Mouse (Mus musculus): ENCODE data around the gene Rec8. TPM values are rescaled to one million over a fixed set of nuclear protein-coding genes. Genes with fewer than 3 reads are reported as not detected.

The Rec8 gene
- polyA plus RNA-seq, 1 experiment: 5.8 TPM

DNA sequence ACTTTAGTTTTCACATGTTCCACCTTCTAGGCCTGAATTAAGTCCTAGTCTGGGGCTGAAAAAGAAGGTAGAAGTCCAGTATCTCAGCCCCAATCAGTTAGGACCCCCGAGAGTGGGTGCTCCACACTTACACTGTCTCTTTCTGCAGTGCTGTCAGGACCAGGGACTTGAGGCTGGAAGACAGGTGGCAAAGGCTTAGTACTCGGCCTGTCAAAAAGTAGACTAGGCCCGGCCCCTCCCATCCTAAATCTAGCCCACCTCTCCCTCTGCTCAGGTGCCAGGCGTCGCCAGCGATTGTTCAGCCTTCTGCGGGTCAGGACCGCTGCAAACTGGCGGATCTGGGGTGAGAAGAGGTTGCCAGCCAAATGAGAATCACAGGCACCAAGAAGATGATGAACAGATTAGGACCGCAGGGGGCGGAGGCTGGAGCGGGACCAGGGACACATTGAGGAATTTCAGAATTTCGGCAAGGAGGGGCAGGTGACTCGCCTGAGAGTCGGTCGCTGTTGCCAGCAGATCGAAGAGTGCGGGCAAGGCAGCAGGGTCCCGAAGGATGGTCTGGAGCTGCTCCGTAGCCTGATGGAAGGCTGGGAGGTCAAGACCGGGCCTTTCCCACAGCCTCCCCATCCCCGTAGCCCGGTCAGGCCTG, 17.2 kb downstream of the Rec8 start:
- Histone ChIP-seq H3K27ac (ENCODE audit: insufficient read depth, low read length) (no peak overlapping the region), H3K4me3 (ENCODE audit: insufficient read depth, low read length) (peak overlapping the region; percentile 67), H3K4me1 (ENCODE audit: control insufficient read depth, insufficient read depth, low read length) (no peaks in the 10 kb centered on the region)
- TF ChIP-seq CTCF (IDR thresholded peaks at IDR 0.05; ENCODE audit: extremely low read depth, insufficient read depth, low read length): no peak
- TF ChIP-seq POLR2A (IDR thresholded peaks at IDR 0.05; ENCODE audit: extremely low read depth, insufficient read depth, low read length): no peak

DNA sequence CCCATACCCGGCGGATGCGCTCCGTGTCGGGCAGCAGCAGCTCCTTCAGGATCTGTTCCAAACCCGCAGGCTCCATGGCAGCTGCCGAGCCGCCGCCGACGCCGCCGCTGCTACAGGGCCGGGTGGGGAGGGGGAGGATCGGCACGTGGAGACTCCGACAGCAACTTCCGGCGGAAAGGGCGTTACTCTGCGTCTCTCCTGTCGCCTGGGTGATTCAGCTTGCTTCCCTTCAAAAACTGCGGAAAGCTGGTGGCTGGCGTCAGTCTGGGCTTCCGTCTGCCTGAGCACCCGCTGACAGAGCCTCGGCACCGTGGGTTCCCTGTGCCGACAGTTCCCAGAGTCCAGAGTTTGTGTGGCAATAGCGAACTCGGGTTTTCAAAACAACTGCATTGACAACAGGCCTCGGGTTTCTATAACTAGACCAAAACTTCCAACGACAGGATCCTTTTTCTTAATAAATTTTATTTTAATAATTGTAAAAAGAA, 17.7 kb downstream of the Rec8 start, which contains the start of gene Ipo4:
Gene Ipo4, minus strand, starts transcription at position 435 of the 485 bp plus-strand sequence.
- Histone ChIP-seq H3K4me1 (ENCODE audit: control insufficient read depth, insufficient read depth, low read length) (no peaks in the 10 kb centered on the region), H3K27ac (ENCODE audit: insufficient read depth, low read length) (no peak within 1 kb of the TSS), H3K4me3 (ENCODE audit: insufficient read depth, low read length) (peak within 1 kb of the TSS; percentile 67)
- TF ChIP-seq CTCF (IDR thresholded peaks at IDR 0.05; ENCODE audit: extremely low read depth, insufficient read depth, low read length): no peak
- TF ChIP-seq POLR2A (IDR thresholded peaks at IDR 0.05; ENCODE audit: extremely low read depth, insufficient read depth, low read length): peak; percentile 98

DNA sequence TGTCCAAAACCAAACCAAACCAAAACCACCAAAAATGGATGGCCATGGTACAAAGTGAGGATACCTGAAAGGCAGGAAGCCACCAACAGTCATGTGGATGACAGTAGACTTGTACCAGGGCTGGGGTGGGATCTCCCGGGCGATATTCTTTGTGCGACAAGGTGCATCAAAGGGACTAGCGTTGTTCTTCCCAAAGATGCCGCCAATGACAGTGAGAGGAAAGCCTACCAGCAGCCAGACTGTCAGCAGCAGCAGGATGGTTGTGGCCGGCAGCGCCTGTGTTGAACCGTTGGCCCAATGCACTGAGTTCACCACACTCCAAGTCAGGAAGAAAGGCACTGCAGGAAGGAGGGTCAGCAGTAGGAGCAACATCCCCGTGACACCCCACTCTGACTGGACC, 20.0 kb downstream of the Rec8 start, which contains the start of gene Gm49378:
Gene Gm49378, minus strand, starts transcription at position 101 of the 400 bp plus-strand sequence.
- Histone ChIP-seq H3K4me1 (ENCODE audit: control insufficient read depth, insufficient read depth, low read length) (peaks cover 1% of the 10 kb centered on the region; the same call in 1 of the 2 replicates), H3K4me3 (ENCODE audit: insufficient read depth, low read length) (no peak within 1 kb of the TSS), H3K27ac (ENCODE audit: insufficient read depth, low read length) (no peak within 1 kb of the TSS)
- TF ChIP-seq CTCF (IDR thresholded peaks at IDR 0.05; ENCODE audit: extremely low read depth, insufficient read depth, low read length): no peak
- TF ChIP-seq POLR2A (IDR thresholded peaks at IDR 0.05; ENCODE audit: extremely low read depth, insufficient read depth, low read length): no peak

DNA sequence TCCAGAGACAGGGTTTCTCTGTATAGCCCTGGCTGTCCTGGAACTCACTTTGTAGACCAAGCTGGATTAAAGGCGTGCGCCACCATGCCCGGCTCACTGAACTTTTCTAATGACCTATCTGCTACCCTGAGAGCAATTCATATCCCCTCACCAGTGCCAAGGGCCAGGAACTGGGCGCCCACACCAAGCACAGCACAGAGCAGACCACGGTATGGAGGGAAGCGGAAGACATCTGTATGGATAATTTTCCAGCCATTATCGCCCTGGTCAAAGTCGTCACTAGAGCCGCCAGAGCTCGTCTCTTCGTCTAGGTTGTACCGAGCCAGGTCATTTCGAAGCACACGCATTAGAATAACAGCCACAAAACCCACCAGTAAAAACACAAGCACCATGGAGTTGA, 23.0 kb downstream of the Rec8 start:
- TF ChIP-seq CTCF (IDR thresholded peaks at IDR 0.05; ENCODE audit: extremely low read depth, insufficient read depth, low read length): no peak
- no peak for TF ChIP-seq POLR2A (IDR thresholded peaks at IDR 0.05; ENCODE audit: extremely low read depth, insufficient read depth, low read length)
- Histone ChIP-seq H3K27ac (ENCODE audit: insufficient read depth, low read length) (no peak overlapping the region), H3K4me3 (ENCODE audit: insufficient read depth, low read length) (no peak overlapping the region), H3K4me1 (ENCODE audit: control insufficient read depth, insufficient read depth, low read length) (peaks cover 7% of the 10 kb centered on the region; the same call in 1 of the 2 replicates)

DNA sequence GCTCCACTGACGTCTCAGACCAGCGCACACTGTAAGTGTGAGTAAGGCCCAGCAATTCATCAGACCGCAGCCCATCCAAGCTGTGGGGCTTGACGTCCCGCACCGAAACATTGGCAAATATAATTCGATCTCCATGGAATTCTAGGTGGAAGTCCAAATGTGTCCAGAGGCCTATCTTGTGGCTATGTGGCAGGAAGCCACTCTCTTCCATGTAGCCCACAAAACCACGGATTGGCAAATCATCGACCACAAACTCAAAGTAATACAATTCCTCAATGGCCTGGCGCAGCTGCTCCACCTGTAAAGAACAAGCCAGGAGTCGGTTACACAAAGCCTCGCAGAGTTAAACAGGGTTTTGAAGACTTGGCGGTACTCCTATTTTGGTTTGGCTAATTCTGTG, 23.5 kb downstream of the Rec8 start:
- TF ChIP-seq CTCF (IDR thresholded peaks at IDR 0.05; ENCODE audit: extremely low read depth, insufficient read depth, low read length) (no peak), POLR2A (IDR thresholded peaks at IDR 0.05; ENCODE audit: extremely low read depth, insufficient read depth, low read length) (no peak)
- H3K27ac ChIP-seq (ENCODE audit: insufficient read depth, low read length): no peak overlapping the region
- no peak overlapping the region for H3K4me3 ChIP-seq (ENCODE audit: insufficient read depth, low read length)
- peaks cover 7% of the 10 kb centered on the region; the same call in 1 of the 2 replicates for H3K4me1 ChIP-seq (ENCODE audit: control insufficient read depth, insufficient read depth, low read length)

DNA sequence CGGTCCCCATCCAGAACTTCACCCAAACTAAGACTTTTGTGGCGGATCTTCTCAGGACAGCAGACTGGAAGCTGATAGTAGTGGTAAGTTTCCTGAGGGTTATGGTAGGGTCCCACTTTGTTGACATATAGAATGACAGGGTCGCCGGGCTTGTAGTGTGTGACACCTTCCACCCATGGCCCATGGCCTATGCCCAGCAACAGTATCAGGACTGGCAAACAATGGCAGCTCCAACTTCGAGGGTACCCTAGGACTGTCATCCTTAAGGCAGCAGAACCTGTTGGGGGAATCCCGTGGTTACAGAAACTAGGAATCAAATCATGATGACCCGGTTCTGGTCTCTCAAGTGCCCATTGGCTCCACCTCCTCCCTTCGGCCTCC, 24.8 kb downstream of the Rec8 start:
- Histone ChIP-seq H3K4me3 (ENCODE audit: insufficient read depth, low read length) (peak overlapping the region; percentile 76), H3K27ac (ENCODE audit: insufficient read depth, low read length) (peak overlapping the region; percentile 95; the same call in 1 of the 2 replicates)

DNA sequence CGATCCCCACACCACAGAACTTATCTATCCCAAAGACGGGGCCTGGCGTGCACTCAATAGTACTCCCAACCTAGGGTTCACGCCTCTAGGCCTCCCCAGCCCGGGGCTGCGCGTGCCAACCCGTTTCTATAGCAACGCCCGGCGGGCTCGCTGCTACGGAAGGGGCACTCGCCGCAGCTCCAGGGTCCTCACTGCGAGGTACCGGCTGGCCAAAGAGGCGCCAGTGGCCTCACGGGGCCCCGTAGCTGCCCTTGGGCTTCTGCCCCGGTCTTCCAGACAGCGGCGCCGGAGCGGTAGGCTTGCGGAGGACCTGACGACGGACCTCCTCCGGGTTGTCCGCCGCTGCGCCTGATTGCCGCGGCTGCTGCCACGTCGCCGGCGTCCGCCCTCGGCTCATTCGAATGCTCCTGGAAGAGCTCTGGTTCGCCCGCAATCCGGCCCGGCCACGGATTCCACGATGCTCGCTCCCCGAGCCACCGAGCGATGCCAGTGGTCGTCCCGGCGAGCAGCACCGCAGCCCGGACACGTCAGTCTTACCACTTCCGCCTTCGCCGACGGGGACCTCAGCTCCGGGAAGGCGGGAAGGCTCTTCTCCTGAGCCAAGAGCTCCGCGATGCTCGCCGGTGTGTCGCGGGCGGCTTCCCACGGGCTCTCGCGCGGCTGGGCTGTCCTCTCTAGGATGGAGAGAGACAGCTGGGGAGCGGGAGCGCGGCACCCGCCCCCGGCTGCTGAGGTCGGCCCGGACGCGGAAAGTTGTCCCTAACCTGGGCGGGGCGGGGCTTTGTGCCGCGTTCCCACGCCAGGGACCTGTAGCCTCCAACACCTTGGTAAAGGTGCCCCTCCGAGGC, 25.4 kb downstream of the Rec8 start, which contains the start of gene Tm9sf1:
Gene Tm9sf1, minus strand, starts transcription at position 747 of the 848 bp plus-strand sequence.
- peak within 1 kb of the TSS; percentile 76 for H3K4me3 ChIP-seq (ENCODE audit: insufficient read depth, low read length)
- H3K27ac ChIP-seq (ENCODE audit: insufficient read depth, low read length): peak within 1 kb of the TSS; percentile 95
- TF ChIP-seq CTCF (IDR thresholded peaks at IDR 0.05; ENCODE audit: extremely low read depth, insufficient read depth, low read length) (no peak), POLR2A (IDR thresholded peaks at IDR 0.05; ENCODE audit: extremely low read depth, insufficient read depth, low read length) (peak; percentile 36; the same call in 1 of the 2 replicates)
- H3K4me1 ChIP-seq (ENCODE audit: control insufficient read depth, insufficient read depth, low read length): peaks cover 7% of the 10 kb centered on the region; the same call in 1 of the 2 replicates

More for the DNA sequence above, 24.8 kb downstream of the Rec8 start:
- H3K4me1 ChIP-seq (ENCODE audit: control insufficient read depth, insufficient read depth, low read length): peaks cover 7% of the 10 kb centered on the region; the same call in 1 of the 2 replicates
- TF ChIP-seq CTCF (IDR thresholded peaks at IDR 0.05; ENCODE audit: extremely low read depth, insufficient read depth, low read length) (no peak), POLR2A (IDR thresholded peaks at IDR 0.05; ENCODE audit: extremely low read depth, insufficient read depth, low read length) (no peak)

DNA sequence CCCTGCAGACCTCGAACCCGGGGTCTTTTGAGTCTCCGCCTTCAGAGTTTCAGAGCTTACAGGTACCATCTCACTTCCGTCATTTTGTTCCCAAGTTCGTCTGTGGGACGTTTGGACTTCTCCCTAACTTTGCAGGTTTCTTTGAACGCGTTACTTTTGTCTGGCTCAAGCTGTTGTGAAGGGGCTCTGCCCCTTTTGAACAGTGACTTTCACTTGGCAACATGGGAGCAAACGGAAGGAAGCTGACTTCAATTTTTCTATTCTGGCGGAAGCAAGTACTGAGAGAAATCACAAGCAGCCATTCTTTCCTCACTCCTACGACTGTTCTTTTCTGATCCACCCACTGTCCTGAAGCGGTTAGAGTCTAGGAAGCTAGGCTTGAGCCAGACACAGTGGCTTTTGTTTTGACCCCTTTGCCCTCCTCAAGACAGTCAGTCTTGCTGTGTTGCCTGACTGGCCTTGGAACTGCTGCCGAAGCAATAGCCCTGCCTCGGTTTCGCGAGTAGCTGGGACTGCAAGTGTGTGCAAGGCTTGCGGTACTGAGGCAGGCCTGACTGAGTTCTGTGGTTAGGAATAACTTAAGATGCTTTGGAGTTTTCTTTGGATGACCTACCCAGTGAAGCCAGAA, 26.5 kb downstream of the Rec8 start:
- peak overlapping the region; percentile 76 for H3K4me3 ChIP-seq (ENCODE audit: insufficient read depth, low read length)
- TF ChIP-seq CTCF (IDR thresholded peaks at IDR 0.05; ENCODE audit: extremely low read depth, insufficient read depth, low read length) (no peak), POLR2A (IDR thresholded peaks at IDR 0.05; ENCODE audit: extremely low read depth, insufficient read depth, low read length) (no peak)
- H3K27ac ChIP-seq (ENCODE audit: insufficient read depth, low read length): no peak overlapping the region
- H3K4me1 ChIP-seq (ENCODE audit: control insufficient read depth, insufficient read depth, low read length): peaks cover 7% of the 10 kb centered on the region; the same call in 1 of the 2 replicates

DNA sequence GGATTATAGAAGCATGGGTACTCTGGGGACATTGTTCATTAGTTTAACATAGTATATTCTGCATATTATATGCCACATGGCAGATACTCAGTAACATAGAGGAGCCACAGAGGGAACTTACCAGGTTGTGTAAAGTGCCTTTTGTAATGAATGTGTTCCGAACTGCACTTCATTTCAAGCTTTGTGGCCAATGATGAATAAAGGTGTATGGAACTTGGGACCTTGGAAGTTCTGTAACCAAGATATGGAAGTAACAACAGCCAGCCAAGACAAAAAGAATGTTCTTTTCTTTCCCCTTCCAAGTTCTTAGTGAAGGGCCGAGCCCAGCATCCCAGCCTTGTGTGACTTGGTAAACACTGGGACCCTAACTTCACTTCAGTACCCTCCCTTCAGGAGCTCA, 32.0 kb downstream of the Rec8 start, which contains the start of gene Tssk4:
Gene Tssk4, plus strand, starts transcription at position 301 of the 400 bp plus-strand sequence.
- Histone ChIP-seq H3K27ac (ENCODE audit: insufficient read depth, low read length) (no peak within 1 kb of the TSS), H3K4me1 (ENCODE audit: control insufficient read depth, insufficient read depth, low read length) (no peaks in the 10 kb centered on the region), H3K4me3 (ENCODE audit: insufficient read depth, low read length) (no peak within 1 kb of the TSS)
- TF ChIP-seq POLR2A (IDR thresholded peaks at IDR 0.05; ENCODE audit: extremely low read depth, insufficient read depth, low read length) (no peak), CTCF (IDR thresholded peaks at IDR 0.05; ENCODE audit: extremely low read depth, insufficient read depth, low read length) (no peak)

Data from cortical plate, adult 2 months (tissue).